8 mouse cellular contexts compared by ENCODE assay signal in the genomic region with DNA sequence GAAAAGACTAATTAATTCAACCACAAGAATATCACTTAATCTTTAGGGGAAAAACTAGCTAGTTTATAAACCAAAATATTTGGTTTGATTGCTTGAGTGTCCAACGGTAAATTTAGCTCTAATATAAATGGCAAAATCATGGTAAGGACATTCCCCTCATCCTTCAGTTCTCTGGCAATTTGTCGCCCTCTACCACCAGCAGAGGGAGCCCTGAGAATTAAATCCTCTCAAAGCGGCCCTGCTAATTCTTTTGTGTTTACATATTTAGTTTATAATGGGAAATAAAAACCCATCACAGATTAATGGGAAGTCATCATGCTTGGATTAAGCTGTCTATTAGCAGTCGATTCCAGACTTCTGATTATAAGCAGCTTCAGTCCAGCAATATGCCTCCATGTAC. TPM values are rescaled to one million over a fixed set of nuclear protein-coding genes. Genes with fewer than 3 reads are reported as not detected.
DNase-seq lines count a peak whose midpoint lies in the region; ATAC-seq lines count a peak whose summit lies in the region.

No protein-coding gene starts in this region.

- no peak overlapping the region for H3K9ac ChIP-seq in hindbrain, embryonic 11.5 days (ENCODE audit: low read depth, low read length)
- no peak overlapping the region for H3K9ac ChIP-seq in hindbrain, embryonic 16.5 days (ENCODE audit: low read depth, low read length)
- H3K9ac ChIP-seq in forebrain, embryonic 16.5 days (replicated peaks; ENCODE audit: low read depth, low read length), result no peak overlapping the region

- ATAC-seq in hindbrain, embryonic 11.5 days (ENCODE audit: low FRiP score), result no peak
- no peak for ATAC-seq in hindbrain, embryonic 16.5 days
- no peak for ATAC-seq in forebrain, embryonic 16.5 days

- WGBS in hindbrain, embryonic 11.5 days, result 23% methylated on average over 4 of the region's 4 CpGs
- WGBS in hindbrain, embryonic 16.5 days, result 11% methylated on average over 4 of the region's 4 CpGs
- 10% methylated on average over 4 of the region's 4 CpGs for WGBS in forebrain, embryonic 16.5 days

- peak; percentile 77 for DNase-seq in hindbrain, embryonic 11.5 days (ENCODE audit: low spot score)
- peak; percentile 41 for DNase-seq in urinary bladder, postnatal 14 days (ENCODE audit: low spot score)
- no peak for DNase-seq in urinary bladder, postnatal 10 days (ENCODE audit: low spot score)
- DNase-seq in cerebellum, adult 8-10 months, result peak; percentile 59
- peak; percentile 15 to 71 for DNase-seq in layer of hippocampus, postnatal 25 days (ENCODE audit: extremely low spot score in 1 of 2, low spot score in 1 of 2)
- peak; percentile 43 for DNase-seq in retina, postnatal 7 days (ENCODE audit: low read depth, low spot score)

- H3K4me2 ChIP-seq in hindbrain, embryonic 11.5 days (replicated peaks; ENCODE audit: low read depth, low read length), result no peak overlapping the region
- H3K4me2 ChIP-seq in hindbrain, embryonic 16.5 days (ENCODE audit: low read length), result no peak overlapping the region
- no peak overlapping the region for H3K4me2 ChIP-seq in forebrain, embryonic 16.5 days (ENCODE audit: low read length)

- H3K36me3 ChIP-seq in hindbrain, embryonic 11.5 days (ENCODE audit: control insufficient read depth, insufficient read depth, low read length), result no peaks in the 10 kb centered on the region
- H3K36me3 ChIP-seq in hindbrain, embryonic 16.5 days (ENCODE audit: control insufficient read depth, insufficient read depth, low read length), result no peaks in the 10 kb centered on the region
- no peaks in the 10 kb centered on the region for H3K36me3 ChIP-seq in forebrain, embryonic 16.5 days (ENCODE audit: control insufficient read depth, insufficient read depth)

- no peaks in the 10 kb centered on the region for H3K27me3 ChIP-seq in hindbrain, embryonic 11.5 days (ENCODE audit: control insufficient read depth, insufficient read depth, low read length)
- H3K27me3 ChIP-seq in hindbrain, embryonic 16.5 days (replicated peaks; ENCODE audit: control insufficient read depth, insufficient read depth, low read length), result no peaks in the 10 kb centered on the region
- H3K27me3 ChIP-seq in forebrain, embryonic 16.5 days (replicated peaks; ENCODE audit: control insufficient read depth, insufficient read depth, low read length), result no peaks in the 10 kb centered on the region

- no peak overlapping the region for H3K4me3 ChIP-seq in hindbrain, embryonic 11.5 days (ENCODE audit: low read depth, low read length)
- no peak overlapping the region for H3K4me3 ChIP-seq in hindbrain, embryonic 16.5 days (ENCODE audit: low read length)
- no peak overlapping the region for H3K4me3 ChIP-seq in forebrain, embryonic 16.5 days (replicated peaks; ENCODE audit: low read length)

- no peak overlapping the region for H3K27ac ChIP-seq in hindbrain, embryonic 11.5 days (ENCODE audit: low read depth, low read length)
- no peak overlapping the region for H3K27ac ChIP-seq in hindbrain, embryonic 16.5 days (ENCODE audit: low read depth, low read length)
- H3K27ac ChIP-seq in forebrain, embryonic 16.5 days (ENCODE audit: low read length), result no peak overlapping the region

- H3K9me3 ChIP-seq in hindbrain, embryonic 11.5 days (ENCODE audit: control insufficient read depth, low read length), result no peaks in the 10 kb centered on the region
- H3K9me3 ChIP-seq in hindbrain, embryonic 16.5 days (ENCODE audit: control insufficient read depth, low read length), result no peaks in the 10 kb centered on the region
- no peaks in the 10 kb centered on the region for H3K9me3 ChIP-seq in forebrain, embryonic 16.5 days (ENCODE audit: control insufficient read depth, low read length)

- H3K4me1 ChIP-seq in hindbrain, embryonic 11.5 days (replicated peaks; ENCODE audit: control insufficient read depth, insufficient read depth, low read length), result no peaks in the 10 kb centered on the region
- no peaks in the 10 kb centered on the region for H3K4me1 ChIP-seq in hindbrain, embryonic 16.5 days (ENCODE audit: control insufficient read depth, insufficient read depth, low read depth, low read length)
- no peaks in the 10 kb centered on the region for H3K4me1 ChIP-seq in forebrain, embryonic 16.5 days (replicated peaks; ENCODE audit: control insufficient read depth, insufficient read depth, low read length)

RNA-seq across cellular contexts. Expression of a gene that starts 54.5 kb away (rescaled TPM):
- polyA plus RNA-seq in hindbrain, embryonic 11.5 days (2014; fragmentation: Nextera tagmentation; extraction: Ambion mirVana), result 896 and 911 TPM in 2 replicates
- polyA plus RNA-seq in hindbrain, embryonic 16.5 days (2015; fragmentation: Nextera tagmentation; extraction: Ambion mirVana), result 1,200 and 1,339 TPM in 2 replicates
- total RNA-seq in layer of hippocampus, postnatal 25 days (2021), result 100 to 1,000 TPM; 530 to 583 TPM
- polyA plus RNA-seq in forebrain, embryonic 16.5 days (2015; fragmentation: Nextera tagmentation; extraction: Ambion mirVana), result 848 and 855 TPM in 2 replicates
